Mouse (Mus musculus): ENCODE measurements around the gene Zfp300.

Zfp300 gene

DNA sequence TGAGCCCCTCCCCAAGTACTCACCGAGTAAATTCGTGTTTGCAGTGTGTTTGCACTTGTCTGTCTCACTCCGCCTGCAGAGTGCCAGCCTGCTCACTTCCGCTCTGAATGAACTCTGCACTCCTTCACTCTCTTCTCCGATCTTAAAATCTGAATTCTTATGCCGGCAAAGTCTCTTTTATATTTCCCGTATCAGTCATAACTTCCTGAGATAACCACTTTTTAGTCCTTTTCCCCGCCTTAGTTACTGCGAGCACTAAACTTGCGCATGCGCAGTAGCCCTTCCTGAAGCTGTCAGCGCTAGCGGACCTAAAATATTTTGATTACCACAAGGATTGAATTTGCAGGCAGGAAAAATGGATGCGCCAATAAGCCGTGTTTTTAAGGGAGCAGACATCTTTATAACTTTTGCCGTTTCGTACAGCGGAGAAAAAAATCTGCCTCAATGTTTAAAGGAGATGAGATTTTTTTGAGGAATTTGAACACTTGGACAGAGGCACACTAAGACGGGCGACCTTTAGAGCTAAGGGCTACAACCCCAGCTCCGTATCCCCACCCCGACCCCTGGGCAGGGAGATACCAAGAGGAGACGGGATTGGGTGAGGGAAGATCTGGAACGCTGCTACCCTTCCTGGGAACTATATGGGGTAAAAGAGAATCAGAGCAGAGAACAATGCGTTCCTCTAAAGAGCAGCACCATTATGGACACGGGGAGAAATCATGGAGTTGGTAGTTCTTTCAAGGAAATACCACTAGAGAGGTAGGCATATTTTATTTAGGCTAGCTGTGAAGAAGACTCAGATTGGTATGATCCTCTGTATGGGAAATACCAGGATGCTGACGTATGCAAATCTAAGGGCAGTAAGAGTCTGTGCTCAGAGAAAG, at the start of gene Zfp300:
Gene Zfp300, minus strand, starts transcription at position 545 of the 884 bp plus-strand sequence.
- no peak for DNase-seq (ENCODE audit: low read depth)

DNA sequence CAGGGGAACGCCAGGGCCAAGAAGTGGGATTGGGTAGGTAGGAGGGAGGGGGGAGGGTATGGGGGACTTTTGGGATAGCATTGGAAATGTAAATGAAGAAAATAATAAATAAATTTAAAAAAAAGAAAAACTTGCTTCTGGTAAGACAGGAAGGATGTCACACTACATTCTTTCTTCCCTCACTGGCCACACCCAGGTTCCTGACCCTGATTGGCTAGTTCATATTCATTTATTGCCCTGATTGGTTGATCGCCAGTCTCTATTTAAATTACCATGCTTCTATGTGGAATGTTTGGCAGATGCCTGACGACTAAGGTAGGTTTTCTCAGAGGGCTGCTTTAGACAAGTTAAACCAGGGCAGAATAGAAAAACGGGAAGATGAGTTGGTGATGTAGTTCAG, 26.2 kb upstream of the Zfp300 start, which contains the start of gene Ssxa1:
Gene Ssxa1, plus strand, starts transcription at position 301 of the 400 bp plus-strand sequence.
- DNase-seq (ENCODE audit: low read depth), result no peak

GRCm38 (mm10) chrX:21089867-21090239, 526 bp upstream of the Zfp300 start:
- DNase-seq (ENCODE audit: low read depth), result no peak

DNA sequence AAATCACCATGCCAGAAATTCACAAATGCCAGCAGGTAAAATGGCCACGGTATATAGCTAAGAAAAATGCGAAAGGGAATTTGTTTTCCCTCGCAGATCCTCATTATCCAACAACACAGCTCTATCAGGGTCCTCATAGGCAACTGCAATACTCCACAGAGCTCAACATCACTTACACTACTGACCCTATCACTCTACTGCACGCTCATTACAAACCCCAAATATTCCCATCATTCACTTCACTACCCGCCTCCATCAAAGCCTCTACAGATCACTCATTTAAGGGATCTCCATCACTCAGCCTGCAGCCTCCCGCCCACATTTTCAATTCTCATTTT, 713 bp downstream of the Zfp300 start:
- DNase-seq (ENCODE audit: low read depth), result no peak

GRCm38 (mm10) chrX:21068106-21068505, 21.2 kb downstream of the Zfp300 start, which contains the start of gene Spaca5:
Spaca5 (plus strand) TSS chrX:21068406.
- no peak for DNase-seq (ENCODE audit: low read depth)

GRCm38 (mm10) chrX:21062544-21062890, 26.8 kb downstream of the Zfp300 start:
- no peak for DNase-seq (ENCODE audit: low read depth)

GRCm38 (mm10) chrX:21061866-21062543, 27.3 kb downstream of the Zfp300 start, which contains the start of gene Zfp182:
Zfp182 (minus strand) TSS chrX:21062316.
- peak; percentile 88 for DNase-seq (ENCODE audit: low read depth)

DNA sequence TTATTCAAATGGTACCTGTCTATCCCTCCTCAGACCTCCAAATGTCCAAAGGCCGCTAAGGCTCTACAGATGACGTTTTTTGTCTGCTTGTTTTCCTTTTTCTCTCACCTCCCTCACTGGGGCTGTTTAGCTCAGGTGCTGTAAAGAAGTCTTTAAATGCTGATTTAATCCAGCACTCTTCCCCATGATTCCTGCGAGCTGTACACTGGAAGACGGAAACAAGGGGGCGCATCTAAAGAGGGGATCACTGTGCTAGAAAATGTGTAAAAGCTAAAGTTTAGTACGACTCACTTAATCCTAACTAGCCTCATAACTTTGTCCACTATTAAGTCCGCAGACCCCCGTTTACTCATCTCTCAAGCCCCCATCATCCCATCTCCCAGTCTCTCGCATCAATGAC, 27.9 kb downstream of the Zfp300 start:
- no peak for DNase-seq (ENCODE audit: low read depth)

All from 416B (cell line).